Mouse (Mus musculus) right cerebral cortex, postnatal 4 days (tissue): ENCODE measurements around the gene 2900092C05Rik.

Experiments used
- DNase-seq: peaks from one replicate; pipeline ENCODE4 v3.0.0-alpha.2; 2022

The 2900092C05Rik gene

DNA sequence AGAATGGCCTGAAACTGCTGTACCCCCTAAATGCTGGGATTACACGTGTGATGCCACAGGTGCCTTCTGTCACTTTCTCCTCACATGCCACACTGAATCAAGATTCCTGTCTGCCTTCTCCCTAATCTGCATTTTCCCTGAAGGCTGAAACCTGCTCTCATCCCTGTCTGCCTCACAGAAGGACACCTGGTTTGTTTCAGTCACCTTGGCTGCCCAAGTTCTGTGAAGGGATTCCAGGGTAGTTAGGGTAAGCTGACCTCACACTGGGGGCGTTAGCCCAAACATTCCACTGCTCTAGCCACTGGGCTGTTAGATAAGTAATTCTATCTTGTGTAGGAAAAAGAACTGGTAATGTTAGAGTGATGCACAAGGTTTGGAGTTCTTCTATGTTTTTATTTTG lies at the start of gene 2900092C05Rik:
Gene 2900092C05Rik (plus strand): TSS at position 301 of the 400 bp plus-strand sequence.
- DNase-seq, result no peak

DNA sequence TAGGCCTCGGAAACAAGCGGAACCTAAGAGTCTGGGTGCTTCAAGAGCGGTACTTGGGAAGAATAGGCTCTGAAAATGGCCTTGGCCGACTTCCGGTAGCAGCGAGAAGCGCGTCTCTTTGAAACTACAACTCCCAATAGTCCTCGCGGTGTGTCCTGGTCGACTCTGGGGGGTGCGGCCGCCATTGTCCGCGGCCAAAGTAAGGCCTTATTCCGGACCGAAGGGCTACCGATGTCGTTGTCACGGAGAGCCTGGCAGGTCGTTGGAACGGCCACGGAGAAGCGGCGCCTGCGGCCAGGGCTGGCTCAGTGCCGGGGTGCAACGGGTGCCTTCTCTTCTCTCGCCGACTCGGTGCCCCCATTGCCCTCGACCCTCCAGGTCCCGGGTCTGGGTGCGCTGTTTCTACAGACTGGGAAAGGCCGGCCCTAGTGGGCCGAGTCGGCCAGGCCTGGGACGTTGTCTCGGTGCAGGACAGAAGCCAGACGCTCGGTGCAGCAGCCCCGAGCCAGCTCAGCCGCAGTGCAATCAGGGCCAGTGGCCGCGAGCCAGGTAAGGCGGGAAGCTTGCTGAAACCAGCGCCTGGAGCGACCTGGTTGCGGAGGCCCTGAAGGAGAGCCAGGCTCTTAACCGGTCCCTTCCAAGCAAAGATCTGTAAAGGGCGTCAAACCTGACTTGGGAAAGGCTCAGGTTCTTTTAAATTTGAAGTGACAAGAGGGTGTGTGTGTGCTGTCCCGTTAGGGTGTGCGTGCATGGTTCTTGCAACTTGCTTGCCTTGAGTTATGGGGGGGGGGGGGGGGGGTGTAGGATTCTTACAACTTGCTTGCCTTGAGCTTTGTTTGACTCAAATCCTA lies 33.9 kb upstream of the 2900092C05Rik start, which contains the start of gene Zfp606:
Gene Zfp606 (plus strand): TSS at position 136 of the 851 bp plus-strand sequence.
- DNase-seq, result peak; percentile 80

DNA sequence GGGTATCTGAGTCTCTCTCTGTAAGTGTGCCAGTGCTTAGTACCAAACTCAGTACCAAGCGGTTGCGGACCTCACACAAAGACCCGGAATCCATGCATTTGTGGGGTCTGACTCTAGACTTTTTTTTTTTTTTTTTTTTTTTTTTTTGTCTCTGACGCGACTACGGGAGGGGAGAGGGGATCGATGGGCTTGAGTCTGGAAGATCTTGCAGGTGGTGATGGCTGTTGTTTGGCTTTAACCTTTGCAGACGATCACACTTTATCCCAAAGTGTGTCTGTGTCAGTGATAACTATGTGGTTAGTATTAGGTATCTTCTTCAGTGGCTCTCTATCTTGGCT lies 33.3 kb upstream of the 2900092C05Rik start:
- no peak for DNase-seq

DNA sequence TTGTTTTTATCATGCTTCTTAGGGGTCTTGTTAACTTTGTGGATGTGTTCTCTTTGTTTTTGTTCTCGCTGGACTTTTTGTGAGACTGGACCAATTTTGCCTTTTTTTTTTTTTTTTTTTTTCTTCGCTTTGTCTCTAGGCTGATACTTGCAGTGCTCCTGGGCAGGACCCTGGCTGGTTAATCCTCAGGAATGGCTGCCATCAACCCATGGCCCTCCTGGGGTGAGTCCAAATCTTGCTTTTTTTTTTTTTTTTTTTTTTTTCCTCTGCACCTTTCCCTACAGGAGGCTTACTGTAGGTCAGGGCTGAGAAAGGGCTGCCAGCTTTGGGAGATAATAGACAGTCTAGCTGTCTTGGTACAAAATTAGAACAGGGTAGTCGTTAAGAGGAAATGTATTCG lies 32.8 kb upstream of the 2900092C05Rik start:
- no peak for DNase-seq

DNA sequence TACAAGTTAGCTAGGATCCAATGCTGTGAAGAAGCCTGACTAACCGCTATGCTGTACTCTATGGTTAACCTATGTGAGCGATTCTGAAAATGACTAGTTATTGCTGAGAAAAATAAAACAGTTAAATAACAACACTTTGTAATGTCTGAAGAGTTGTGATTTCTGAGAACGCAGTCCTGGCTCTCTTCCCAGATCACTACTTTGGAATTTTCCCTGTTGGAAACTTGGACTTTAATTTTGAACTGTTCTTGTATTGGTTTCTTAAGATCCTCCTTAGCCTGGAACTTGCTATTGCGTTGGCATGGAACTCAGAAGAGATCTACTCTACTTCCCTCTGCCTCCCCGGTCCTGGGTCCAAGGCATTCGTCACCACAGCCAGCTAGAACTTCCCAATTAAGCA lies 28.5 kb upstream of the 2900092C05Rik start:
- DNase-seq, result no peak

DNA sequence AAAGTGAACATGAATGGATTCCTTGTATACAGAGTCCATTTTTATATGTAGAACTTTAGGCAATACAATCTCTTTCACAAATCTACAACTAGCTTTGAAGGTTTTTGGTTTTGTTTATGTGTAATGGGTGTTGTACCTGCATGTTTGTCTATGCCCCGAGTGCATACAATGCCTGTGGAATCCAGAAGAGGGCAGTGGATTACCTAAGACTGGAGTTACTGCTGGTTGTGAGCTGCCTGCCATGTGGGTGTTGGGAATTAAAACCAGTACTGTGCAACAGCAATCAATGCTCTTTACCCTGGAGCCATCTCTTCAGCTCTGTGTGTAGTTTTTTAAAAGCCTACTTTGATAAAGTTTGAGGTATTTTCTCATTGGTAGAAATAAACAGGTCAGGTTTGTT lies 26.4 kb upstream of the 2900092C05Rik start:
- DNase-seq, result no peak

DNA sequence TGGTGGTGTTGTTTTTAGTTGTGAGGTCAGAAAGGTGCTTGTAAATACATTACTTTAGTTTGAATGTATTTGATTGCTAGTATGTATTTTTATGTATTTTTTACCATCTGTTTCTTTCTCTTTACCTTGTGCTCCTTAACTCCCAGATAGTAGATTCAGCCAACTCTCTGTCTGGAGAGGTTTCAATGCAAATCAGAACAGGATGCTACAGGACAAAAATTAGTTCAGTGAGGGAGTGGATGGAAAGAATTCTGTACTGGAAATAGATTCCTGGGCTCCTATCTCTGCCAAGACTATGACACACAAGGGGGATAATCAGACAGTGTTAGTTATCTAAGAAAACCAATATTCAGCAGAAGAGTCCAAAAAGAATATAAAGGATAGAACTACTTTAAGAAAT lies 25.6 kb upstream of the 2900092C05Rik start:
- no peak for DNase-seq

DNA sequence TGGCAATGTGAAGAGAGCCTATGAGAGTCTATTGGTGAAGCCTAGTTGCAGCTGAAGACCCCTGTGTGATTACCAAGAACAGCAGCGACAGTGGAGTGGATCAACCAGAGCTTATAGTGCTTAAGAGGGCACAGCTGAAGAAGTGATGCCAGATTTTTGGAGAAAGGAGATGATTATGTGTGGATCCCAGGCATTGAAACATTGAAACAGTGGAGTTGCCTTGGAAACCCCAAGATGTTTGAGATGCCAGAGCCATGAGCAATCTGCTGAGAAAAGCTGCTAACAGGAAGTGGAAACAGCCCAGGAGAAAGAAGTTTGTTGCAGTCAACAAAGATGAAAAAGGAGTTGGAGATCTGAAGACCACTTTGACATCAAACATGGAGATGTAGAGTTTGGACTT lies 1.4 kb upstream of the 2900092C05Rik start:
- DNase-seq, result no peak
